Mouse (Mus musculus): ENCODE data around the gene Nudt16.

- TF ChIP-seq CTCF (IDR thresholded peaks at IDR 0.05; ENCODE audit: insufficient read depth, low read depth, low read length) = no peak
- TF ChIP-seq POLR2A (IDR thresholded peaks at IDR 0.05; ENCODE audit: insufficient read depth, low read depth, low read length) = no peak
Observed at GRCm38 (mm10) chr9:105103893-105104292, 27.7 kb downstream of the Nudt16 start.
